Mouse (Mus musculus) testis, adult 2 months (tissue): ENCODE measurements around the gene Prss30.

Experiments
- CTCF ChIP-seq: fragments of 200-500 bp; IDR thresholded peaks from 2 replicates; pipeline ENCODE4 v1.5.1; 2012; ENCODE audit warnings: low read depth, mild to moderate bottlenecking, inconsistent platforms, low read length, moderate library complexity; ENCODE audit not compliant: control insufficient read depth, insufficient read depth, insufficient replicate concordance
- POLR2A ChIP-seq: fragments of 200-500 bp; IDR thresholded peaks from 2 replicates; pipeline ENCODE4 v1.6.1; 2012; ENCODE audit warnings: low read depth, mild to moderate bottlenecking, inconsistent platforms, low read length, moderate library complexity; ENCODE audit not compliant: control insufficient read depth

- TF ChIP-seq CTCF (no peak), POLR2A (no peak)
Observed at GRCm38 (mm10) chr17:23968780-23969179, 11.6 kb downstream of the Prss30 start.
